ENCODE assay signal across 14 mouse cellular contexts in the genomic region with DNA sequence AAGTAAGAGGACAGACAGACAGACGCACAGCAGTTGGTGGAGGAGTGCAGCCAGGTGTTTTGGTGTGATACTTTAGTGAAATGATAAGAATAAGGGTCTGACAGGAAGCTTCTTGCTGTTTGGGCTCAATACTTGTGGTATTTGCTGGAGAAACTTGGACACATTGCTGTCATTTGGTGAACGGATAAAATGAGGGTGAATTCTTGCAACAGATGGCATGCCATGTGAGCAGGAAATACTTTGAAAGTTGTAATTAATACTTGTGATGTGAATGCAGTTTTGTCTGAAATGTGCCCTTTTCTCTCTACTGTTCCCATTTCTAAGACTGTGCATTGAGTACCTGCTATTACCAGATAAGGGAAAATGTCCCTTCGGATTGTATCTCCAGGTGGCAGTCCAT. TPM values are rescaled to one million over a fixed set of nuclear protein-coding genes. Genes with fewer than 3 reads are reported as not detected.
DNase-seq lines count a peak whose midpoint lies in the region; ATAC-seq and TF ChIP-seq lines count a peak whose summit lies in the region.
"Had no signal": no experiment of that assay in that cellular context is flagged by ENCODE, and none has a peak within 500 bp of the region (broad histone marks: within the 10 kb centered on the region; RNA-seq: fewer than 3 reads in every experiment).

No protein-coding gene starts in this region.

- H3K27me3 ChIP-seq in kidney, postnatal 0 days (ENCODE audit: insufficient read depth, low read length): no peaks in the 10 kb centered on the region
- H3K27me3 ChIP-seq in forebrain, embryonic 11.5 days (ENCODE audit: control insufficient read depth, insufficient read depth, low read length): no peaks in the 10 kb centered on the region
- H3K27me3 ChIP-seq in hindbrain, embryonic 15.5 days: no peaks in the 10 kb centered on the region
- H3K27me3 ChIP-seq in midbrain, embryonic 16.5 days (ENCODE audit: control insufficient read depth, insufficient read depth, low read depth, low read length): no peaks in the 10 kb centered on the region; the same call in 1 of the 2 replicates
- H3K27me3 ChIP-seq: embryonic facial prominence, embryonic 13.5 days had no signal

- H3K4me3 ChIP-seq in kidney, postnatal 0 days (replicated peaks; ENCODE audit: low read depth, low read length): no peak overlapping the region
- H3K4me3 ChIP-seq in forebrain, embryonic 11.5 days (ENCODE audit: low read depth, low read length): peak overlapping the region; percentile 9; the same call in 1 of the 2 replicates
- no peak overlapping the region for H3K4me3 ChIP-seq in hindbrain, embryonic 15.5 days
- H3K4me3 ChIP-seq in midbrain, embryonic 16.5 days (ENCODE audit: low read depth, low read length): no peak overlapping the region
- H3K4me3 ChIP-seq: embryonic facial prominence, embryonic 13.5 days had no signal

- WGBS in kidney, postnatal 0 days: 79% methylated on average over 3 of the region's 3 CpGs
- 56% methylated on average over 3 of the region's 3 CpGs for WGBS in forebrain, embryonic 11.5 days
- 35% methylated on average over 3 of the region's 3 CpGs for WGBS in hindbrain, embryonic 15.5 days
- 42% methylated on average over 3 of the region's 3 CpGs for WGBS in midbrain, embryonic 16.5 days

- no peaks in the 10 kb centered on the region for H3K9me3 ChIP-seq in kidney, postnatal 0 days (replicated peaks; ENCODE audit: low read length)
- H3K9me3 ChIP-seq in forebrain, embryonic 11.5 days (ENCODE audit: control insufficient read depth, low read length): no peaks in the 10 kb centered on the region
- H3K9me3 ChIP-seq in hindbrain, embryonic 15.5 days: no peaks in the 10 kb centered on the region
- no peaks in the 10 kb centered on the region for H3K9me3 ChIP-seq in midbrain, embryonic 16.5 days (replicated peaks; ENCODE audit: control insufficient read depth, low read length, poor library complexity, severe bottlenecking)
- H3K9me3 ChIP-seq: embryonic facial prominence, embryonic 13.5 days had no signal

- H3K27ac ChIP-seq in kidney, postnatal 0 days: peak overlapping the region; percentile 76
- H3K27ac ChIP-seq in forebrain, embryonic 11.5 days (ENCODE audit: low read depth, low read length): peak overlapping the region; percentile 94
- peak overlapping the region; percentile 71 for H3K27ac ChIP-seq in hindbrain, embryonic 15.5 days (replicated peaks)
- H3K27ac ChIP-seq in midbrain, embryonic 16.5 days (ENCODE audit: low read length): peak overlapping the region; percentile 81
- H3K27ac ChIP-seq: embryonic facial prominence, embryonic 13.5 days had no signal

- 0 out of 2 replicates have a peak, but pooled peaks cover 5% of the 10 kb centered on the region for H3K36me3 ChIP-seq in kidney, postnatal 0 days (ENCODE audit: insufficient read depth, low read length)
- no peaks in the 10 kb centered on the region; the same call in 1 of the 2 replicates for H3K36me3 ChIP-seq in forebrain, embryonic 11.5 days (ENCODE audit: control insufficient read depth, insufficient read depth, low read length)
- no peaks in the 10 kb centered on the region for H3K36me3 ChIP-seq in hindbrain, embryonic 15.5 days
- no peaks in the 10 kb centered on the region for H3K36me3 ChIP-seq in midbrain, embryonic 16.5 days (ENCODE audit: control insufficient read depth, insufficient read depth, low read length)

- H3K4me1 ChIP-seq in kidney, postnatal 0 days (replicated peaks; ENCODE audit: insufficient read depth, low read length): peaks cover 29% of the 10 kb centered on the region
- H3K4me1 ChIP-seq in forebrain, embryonic 11.5 days (replicated peaks; ENCODE audit: control insufficient read depth, insufficient read depth, low read length): peaks cover 37% of the 10 kb centered on the region
- peaks cover 42% of the 10 kb centered on the region for H3K4me1 ChIP-seq in hindbrain, embryonic 15.5 days (replicated peaks)
- peaks cover 27% of the 10 kb centered on the region for H3K4me1 ChIP-seq in midbrain, embryonic 16.5 days (ENCODE audit: control insufficient read depth, insufficient read depth, low read length)

- H3K4me2 ChIP-seq in kidney, postnatal 0 days (ENCODE audit: low read length): no peak overlapping the region
- H3K4me2 ChIP-seq in forebrain, embryonic 11.5 days (ENCODE audit: low read depth, low read length, severe bottlenecking): peak overlapping the region; percentile 38; the same call in 1 of the 2 replicates
- peak overlapping the region; percentile 38 for H3K4me2 ChIP-seq in hindbrain, embryonic 15.5 days
- H3K4me2 ChIP-seq in midbrain, embryonic 16.5 days (ENCODE audit: low read length): peak overlapping the region; percentile 30; the same call in 1 of the 2 replicates
- H3K4me2 ChIP-seq: embryonic facial prominence, embryonic 13.5 days had no signal

- ATAC-seq in kidney, postnatal 0 days (replicated peaks; ENCODE audit: low FRiP score, low read depth): no peak
- no peak for ATAC-seq in forebrain, embryonic 11.5 days (replicated peaks; ENCODE audit: low FRiP score)
- ATAC-seq in hindbrain, embryonic 15.5 days (ENCODE audit: low FRiP score, low read depth): no peak
- ATAC-seq in midbrain, embryonic 16.5 days: no peak
- ATAC-seq: activated CD4-positive, CD25-positive, alpha-beta regulatory T cell, adult 4 months had no signal

- TF ChIP-seq CTCF in kidney, postnatal 0 days (IDR thresholded peaks at IDR 0.05; ENCODE audit: low read depth): no peak

- DNase-seq in kidney, postnatal 0 days (ENCODE audit: low spot score): no peak
- DNase-seq in kidney, adult 8-10 months: no peak
- no peak for DNase-seq in forebrain, embryonic 11.5 days (ENCODE audit: low spot score)
- no peak for DNase-seq in spleen, postnatal 10 days (ENCODE audit: low spot score in 2 of 2)
- DNase-seq in adrenal gland, postnatal 10 days: no peak
- DNase-seq in left cerebral cortex, adult 18-20 months (ENCODE audit: low spot score in 2 of 2): no peak
- DNase-seq: cerebellum, adult 9-11 months; kidney, postnatal 4 days; lung, adult 2 months; retina, postnatal 1 day had no signal

- no peak overlapping the region for H3K9ac ChIP-seq in kidney, postnatal 0 days (ENCODE audit: low read depth, low read length)
- H3K9ac ChIP-seq in forebrain, embryonic 11.5 days (ENCODE audit: low read length): peak overlapping the region; percentile 31; the same call in 1 of the 2 replicates
- no peak overlapping the region for H3K9ac ChIP-seq in hindbrain, embryonic 15.5 days
- peak overlapping the region; percentile 28; the same call in 1 of the 2 replicates for H3K9ac ChIP-seq in midbrain, embryonic 16.5 days (ENCODE audit: low read depth, low read length)
- H3K9ac ChIP-seq: embryonic facial prominence, embryonic 13.5 days had no signal

RNA-seq across cellular contexts. Expression of a gene that starts 14.3 kb away (rescaled TPM):
- polyA plus RNA-seq in kidney, postnatal 0 days (2015; fragmentation: Nextera tagmentation; extraction: Ambion mirVana): 77.4 and 79.6 TPM in 2 replicates
- 69.9 and 71.6 TPM in 2 replicates for polyA plus RNA-seq in forebrain, embryonic 11.5 days (2014; fragmentation: Nextera tagmentation; extraction: Ambion mirVana)
- 92.4 and 95.1 TPM in 2 replicates for polyA plus RNA-seq in hindbrain, embryonic 15.5 days (2015; fragmentation: Nextera tagmentation; extraction: Ambion mirVana)
- polyA plus RNA-seq in midbrain, embryonic 16.5 days (2015; fragmentation: Nextera tagmentation; extraction: Ambion mirVana): 71.7 and 102 TPM in 2 replicates
- total RNA-seq in adrenal gland, postnatal 10 days (2021): 100 to 1,000 TPM; 157 to 169 TPM
- 100 to 1,000 TPM; 164 to 176 TPM for total RNA-seq in left cerebral cortex, adult 18-20 months (2021)
- polyA plus RNA-seq: activated CD4-positive, CD25-positive, alpha-beta regulatory T cell, adult 4 months had no signal

Comparison
In these comparisons a context has a peak if more than half of its experiments do, and no peak if none do; other contexts are left out.
1. H3K9ac ChIP-seq: peak in forebrain, embryonic 11.5 days (single experiment) and midbrain, embryonic 16.5 days (single experiment); none in kidney, postnatal 0 days (single experiment) and hindbrain, embryonic 15.5 days (single experiment).
2. Peak in every context shown above with its lines, with median percentiles within 50 percentile points of each other: H3K27ac ChIP-seq.